18 mouse cellular contexts compared by ENCODE assay signal in the genomic region with DNA sequence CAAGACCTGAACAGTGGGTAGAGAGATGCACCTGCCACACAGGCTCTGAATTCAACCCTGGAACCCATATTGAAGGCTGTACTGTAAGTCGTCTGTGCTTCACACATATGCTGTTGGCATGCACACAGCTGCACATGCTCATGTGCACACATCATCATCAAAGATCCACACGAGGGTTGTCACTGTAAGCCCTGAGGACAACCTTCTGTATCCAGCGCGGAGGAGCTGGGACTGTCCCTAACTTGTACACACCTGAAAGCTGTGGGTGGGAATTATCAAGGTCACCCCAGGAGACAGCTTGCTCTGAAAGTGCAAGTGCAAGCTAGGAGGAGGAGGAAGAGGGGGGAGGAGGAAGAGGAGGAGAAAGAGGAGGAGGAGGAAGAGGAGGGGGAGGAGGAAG. TPM values are rescaled to one million over a fixed set of nuclear protein-coding genes. Genes with fewer than 3 reads are reported as not detected.
"Had no signal": no experiment of that assay in that cellular context is flagged by ENCODE, and none has a peak within 500 bp of the region (broad histone marks: within the 10 kb centered on the region; RNA-seq: fewer than 3 reads in every experiment).

No protein-coding gene starts in this region.

- H3K4me1 ChIP-seq: lung, embryonic 15.5 days had no signal

- H3K4me2 ChIP-seq: kidney, embryonic 15.5 days; limb, embryonic 12.5 days; liver, embryonic 13.5 days; lung, embryonic 15.5 days; midbrain, embryonic 15.5 days; neural tube, embryonic 13.5 days had no signal

- H3K36me3 ChIP-seq: kidney, embryonic 15.5 days; limb, embryonic 12.5 days; liver, embryonic 13.5 days; lung, embryonic 15.5 days; midbrain, embryonic 15.5 days; neural tube, embryonic 13.5 days had no signal

- H3K9ac ChIP-seq: kidney, embryonic 15.5 days; limb, embryonic 12.5 days; liver, embryonic 13.5 days; liver, postnatal 0 days; lung, embryonic 15.5 days; midbrain, embryonic 15.5 days; neural tube, embryonic 13.5 days had no signal

- H3K9me3 ChIP-seq: kidney, embryonic 15.5 days; limb, embryonic 12.5 days; liver, embryonic 13.5 days; lung, embryonic 15.5 days; midbrain, embryonic 15.5 days; neural tube, embryonic 13.5 days had no signal

- DNase-seq: kidney, adult 2 months; kidney, postnatal 25 days; layer of hippocampus, postnatal 36 days; liver; liver, embryonic 13.5 days; liver, postnatal 0 days; lung, postnatal 14 days; right cerebral cortex, adult 18-20 months; right cerebral cortex, postnatal 25 days; thymus, postnatal 36 days had no signal

- H3K27me3 ChIP-seq: midbrain, embryonic 15.5 days had no signal

- H3K27ac ChIP-seq: kidney, embryonic 15.5 days; limb, embryonic 12.5 days; liver, embryonic 13.5 days; lung, embryonic 15.5 days; macrophage; midbrain, embryonic 15.5 days; neural tube, embryonic 13.5 days had no signal

- H3K4me3 ChIP-seq: kidney, embryonic 15.5 days; limb, embryonic 12.5 days; liver, embryonic 13.5 days; lung, embryonic 15.5 days; megakaryocyte, embryonic 14.5 days; midbrain, embryonic 15.5 days; neural tube, embryonic 13.5 days had no signal

- ATAC-seq: liver, postnatal 0 days; midbrain, embryonic 15.5 days had no signal

RNA-seq across cellular contexts. Expression of gene Ripply3, which starts 29.0 kb away (rescaled TPM):
- total RNA-seq: layer of hippocampus, postnatal 36 days; monocyte, adult 5-6 weeks had no signal
- polyA plus RNA-seq: macrophage had no signal
